Mouse (Mus musculus): ENCODE measurements around the gene Akap10. TPM values are rescaled to one million over a fixed set of nuclear protein-coding genes. Genes with fewer than 3 reads are reported as not detected.
A peak's percentile ranks its signal among the peaks of the same experiment; 100 is the strongest.

The Akap10 gene
- polyA plus RNA-seq, 1 experiment = 12.3 TPM

GRCm38 (mm10) chr11:61942903-61943302 is 12.9 kb upstream of the Akap10 start:
- TF ChIP-seq CTCF (IDR thresholded peaks at IDR 0.05; ENCODE audit: insufficient read depth, low read length) (no peak), POLR2A (IDR thresholded peaks at IDR 0.05; ENCODE audit: borderline replicate concordance, extremely low read depth, low read depth, low read length) (no peak)
- DNase-seq = no peak
- Histone ChIP-seq H3K4me1 (ENCODE audit: control insufficient read depth, insufficient read depth, low read length) (no peaks in the 10 kb centered on the region), H3K4me3 (replicated peaks; ENCODE audit: extremely low read depth, low read depth, low read length) (no peak overlapping the region)
- 87% methylated on average over 2 of the region's 2 CpGs for WGBS

GRCm38 (mm10) chr11:61937761-61938160 is 7.7 kb upstream of the Akap10 start:
- DNase-seq = no peak
- WGBS = 91% methylated on average over 1 of the region's 1 CpGs
- no peak overlapping the region for H3K4me3 ChIP-seq (replicated peaks; ENCODE audit: extremely low read depth, low read depth, low read length)
- H3K4me1 ChIP-seq (ENCODE audit: control insufficient read depth, insufficient read depth, low read length) = no peaks in the 10 kb centered on the region
- TF ChIP-seq POLR2A (IDR thresholded peaks at IDR 0.05; ENCODE audit: borderline replicate concordance, extremely low read depth, low read depth, low read length) = no peak

GRCm38 (mm10) chr11:61930640-61931586 is 861 bp upstream of the Akap10 start:
- Histone ChIP-seq H3K4me1 (ENCODE audit: control insufficient read depth, insufficient read depth, low read length) (peaks cover 17% of the 10 kb centered on the region), H3K4me3 (replicated peaks; ENCODE audit: extremely low read depth, low read depth, low read length) (peak overlapping the region; percentile 100)
- no peak for DNase-seq
- 21% methylated on average over 11 of the region's 11 CpGs for WGBS
- TF ChIP-seq CTCF (IDR thresholded peaks at IDR 0.05; ENCODE audit: insufficient read depth, low read length) (no peak), POLR2A (IDR thresholded peaks at IDR 0.05; ENCODE audit: borderline replicate concordance, extremely low read depth, low read depth, low read length) (no peak)

- WGBS = under 1% methylated on average over 40 of the region's 47 CpGs
- TF ChIP-seq CTCF (IDR thresholded peaks at IDR 0.05; ENCODE audit: insufficient read depth, low read length) = no peak
- H3K4me3 ChIP-seq (replicated peaks; ENCODE audit: extremely low read depth, low read depth, low read length) = peak overlapping the region; percentile 100
- DNase-seq = no peak
- H3K4me1 ChIP-seq (ENCODE audit: control insufficient read depth, insufficient read depth, low read length) = peaks cover 17% of the 10 kb centered on the region
These were observed 542 bp downstream of the Akap10 start for GRCm38 (mm10) chr11:61929323-61930097.

GRCm38 (mm10) chr11:61923309-61923708 is 6.7 kb downstream of the Akap10 start:
- TF ChIP-seq CTCF (IDR thresholded peaks at IDR 0.05; ENCODE audit: insufficient read depth, low read length) (no peak), POLR2A (IDR thresholded peaks at IDR 0.05; ENCODE audit: borderline replicate concordance, extremely low read depth, low read depth, low read length) (no peak)
- 30% methylated on average over 1 of the region's 1 CpGs for WGBS
- Histone ChIP-seq H3K4me1 (ENCODE audit: control insufficient read depth, insufficient read depth, low read length) (peaks cover 7% of the 10 kb centered on the region; the same call in 1 of the 2 replicates), H3K4me3 (replicated peaks; ENCODE audit: extremely low read depth, low read depth, low read length) (no peak overlapping the region)
- no peak for DNase-seq

- TF ChIP-seq POLR2A (IDR thresholded peaks at IDR 0.05; ENCODE audit: borderline replicate concordance, extremely low read depth, low read depth, low read length) = no peak
- no peak for TF ChIP-seq CTCF (IDR thresholded peaks at IDR 0.05; ENCODE audit: insufficient read depth, low read length)
These were observed 10.3 kb downstream of the Akap10 start for GRCm38 (mm10) chr11:61919702-61920101.

GRCm38 (mm10) chr11:61908315-61908714 is 21.7 kb downstream of the Akap10 start:
- no peak for DNase-seq
- Histone ChIP-seq H3K4me3 (replicated peaks; ENCODE audit: extremely low read depth, low read depth, low read length) (no peak overlapping the region), H3K4me1 (ENCODE audit: control insufficient read depth, insufficient read depth, low read length) (no peaks in the 10 kb centered on the region)
- TF ChIP-seq POLR2A (IDR thresholded peaks at IDR 0.05; ENCODE audit: borderline replicate concordance, extremely low read depth, low read depth, low read length) = no peak
- TF ChIP-seq CTCF (IDR thresholded peaks at IDR 0.05; ENCODE audit: insufficient read depth, low read length) = no peak

More at GRCm38 (mm10) chr11:61919702-61920101, 10.3 kb downstream of the Akap10 start:
- H3K4me1 ChIP-seq (ENCODE audit: control insufficient read depth, insufficient read depth, low read length) = peaks cover 2% of the 10 kb centered on the region; the same call in 1 of the 2 replicates
- WGBS = 92% methylated on average over 3 of the region's 3 CpGs
- DNase-seq = no peak
- no peak overlapping the region for H3K4me3 ChIP-seq (replicated peaks; ENCODE audit: extremely low read depth, low read depth, low read length)

GRCm38 (mm10) chr11:61882183-61882582 is 47.9 kb downstream of the Akap10 start:
- peaks cover 2% of the 10 kb centered on the region; the same call in 1 of the 2 replicates for H3K4me1 ChIP-seq (ENCODE audit: control insufficient read depth, insufficient read depth, low read length)
- no peak overlapping the region for H3K4me3 ChIP-seq (replicated peaks; ENCODE audit: extremely low read depth, low read depth, low read length)
- WGBS = 65% methylated on average over 5 of the region's 5 CpGs
- TF ChIP-seq CTCF (IDR thresholded peaks at IDR 0.05; ENCODE audit: insufficient read depth, low read length) = no peak
- no peak for DNase-seq

GRCm38 (mm10) chr11:61879921-61880320 is 50.1 kb downstream of the Akap10 start:
- H3K4me3 ChIP-seq (replicated peaks; ENCODE audit: extremely low read depth, low read depth, low read length) = no peak overlapping the region
- no peak for DNase-seq
- TF ChIP-seq POLR2A (IDR thresholded peaks at IDR 0.05; ENCODE audit: borderline replicate concordance, extremely low read depth, low read depth, low read length) (no peak), CTCF (IDR thresholded peaks at IDR 0.05; ENCODE audit: insufficient read depth, low read length) (no peak)
- H3K4me1 ChIP-seq (ENCODE audit: control insufficient read depth, insufficient read depth, low read length) = peaks cover 2% of the 10 kb centered on the region; the same call in 1 of the 2 replicates

Data from lung, adult 2 months (tissue).